ENCODE assay signal across 21 mouse cellular contexts in the genomic region with DNA sequence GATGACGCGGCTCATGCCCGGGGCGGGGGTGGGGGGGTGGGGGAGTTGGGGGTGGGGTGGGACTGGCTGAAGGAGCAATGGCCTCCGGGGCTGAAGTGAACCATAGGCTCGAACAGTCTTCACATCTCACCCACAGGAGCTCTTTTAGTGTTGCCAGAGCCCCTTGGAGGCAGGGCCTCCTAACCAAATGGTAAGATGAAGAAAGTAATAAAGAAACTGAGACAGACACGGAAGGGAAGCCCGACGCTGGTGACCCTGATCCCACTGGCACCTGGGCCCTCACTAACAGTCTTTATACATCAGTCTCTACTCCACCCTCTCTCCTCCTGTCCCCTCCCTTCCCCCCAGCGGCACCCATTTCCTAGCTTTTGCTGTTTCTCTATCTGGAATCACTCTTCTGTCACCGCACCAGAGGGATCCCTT. TPM values are rescaled to one million over a fixed set of nuclear protein-coding genes. Genes with fewer than 3 reads are reported as not detected.
DNase-seq lines count a peak whose midpoint lies in the region; ATAC-seq and TF ChIP-seq lines count a peak whose summit lies in the region.
"Had no signal": no experiment of that assay in that cellular context is flagged by ENCODE, and none has a peak within 500 bp of the region (broad histone marks: within the 10 kb centered on the region; RNA-seq: fewer than 3 reads in every experiment).

No protein-coding gene starts in this region.

- peaks cover 2% of the 10 kb centered on the region; the same call in 1 of the 2 replicates for H3K4me1 ChIP-seq in liver, embryonic 15.5 days (replicated peaks)
- H3K4me1 ChIP-seq in E14TG2a.4 (replicated peaks; ENCODE audit: low read depth, low read length), result peaks cover 85% of the 10 kb centered on the region
- peaks cover 41% of the 10 kb centered on the region for H3K4me1 ChIP-seq in hindbrain, embryonic 12.5 days

- H3K27me3 ChIP-seq in liver, embryonic 15.5 days, result no peaks in the 10 kb centered on the region
- H3K27me3 ChIP-seq in E14TG2a.4 (ENCODE audit: insufficient read depth, low read length), result 0 out of 2 replicates have a peak, but pooled peaks cover 2% of the 10 kb centered on the region
- H3K27me3 ChIP-seq in hindbrain, embryonic 12.5 days, result peaks cover 7% of the 10 kb centered on the region; the same call in 1 of the 2 replicates
- H3K27me3 ChIP-seq: embryonic facial prominence, embryonic 15.5 days; forebrain, embryonic 15.5 days; neural tube, embryonic 15.5 days had no signal

- H3K36me3 ChIP-seq in liver, embryonic 15.5 days (replicated peaks), result no peaks in the 10 kb centered on the region
- H3K36me3 ChIP-seq in E14TG2a.4 (ENCODE audit: insufficient read depth, low read length), result no peaks in the 10 kb centered on the region
- H3K36me3 ChIP-seq in macrophage (ENCODE audit: inconsistent target), result no peaks in the 10 kb centered on the region
- no peaks in the 10 kb centered on the region for H3K36me3 ChIP-seq in hindbrain, embryonic 12.5 days
- H3K36me3 ChIP-seq: embryonic facial prominence, embryonic 15.5 days; forebrain, embryonic 15.5 days; hindbrain, embryonic 10.5 days; midbrain, embryonic 12.5 days; neural tube, embryonic 15.5 days had no signal

- H3K4me3 ChIP-seq in liver, embryonic 15.5 days (replicated peaks), result no peak overlapping the region
- H3K4me3 ChIP-seq in E14TG2a.4 (replicated peaks; ENCODE audit: low read length) (0 out of 2 replicates have a peak overlapping the region, but pooled peaks have one; percentile 20), macrophage (ENCODE audit: inconsistent target) (no peak overlapping the region)
- no peak overlapping the region for H3K4me3 ChIP-seq in hindbrain, embryonic 12.5 days
- H3K4me3 ChIP-seq: embryonic facial prominence, embryonic 15.5 days; forebrain, embryonic 15.5 days; hindbrain, embryonic 10.5 days; midbrain, embryonic 12.5 days; neural tube, embryonic 15.5 days had no signal

- no peak overlapping the region for H3K27ac ChIP-seq in liver, embryonic 15.5 days (replicated peaks)
- peak overlapping the region; percentile 48 for H3K27ac ChIP-seq in macrophage
- no peak overlapping the region for H3K27ac ChIP-seq in hindbrain, embryonic 12.5 days
- H3K27ac ChIP-seq: embryonic facial prominence, embryonic 15.5 days; forebrain, embryonic 15.5 days; hindbrain, embryonic 10.5 days; midbrain, embryonic 12.5 days; neural tube, embryonic 15.5 days had no signal

- no peak overlapping the region for H3K9ac ChIP-seq in liver, embryonic 15.5 days
- no peak overlapping the region for H3K9ac ChIP-seq in hindbrain, embryonic 12.5 days
- H3K9ac ChIP-seq: embryonic facial prominence, embryonic 15.5 days; forebrain, embryonic 15.5 days; lung, embryonic 14.5 days; midbrain, embryonic 12.5 days; neural tube, embryonic 15.5 days had no signal

- H3K4me2 ChIP-seq in liver, embryonic 15.5 days, result peak overlapping the region; percentile 13; the same call in 1 of the 2 replicates
- H3K4me2 ChIP-seq in hindbrain, embryonic 12.5 days (replicated peaks), result no peak overlapping the region
- H3K4me2 ChIP-seq: embryonic facial prominence, embryonic 15.5 days; forebrain, embryonic 15.5 days; heart, embryonic 11.5 days; lung, embryonic 14.5 days; midbrain, embryonic 12.5 days; neural tube, embryonic 15.5 days had no signal

- no peaks in the 10 kb centered on the region for H3K79me2 ChIP-seq in macrophage (ENCODE audit: inconsistent target)

- no peak for DNase-seq in liver
- DNase-seq in gastrocnemius, adult 18-20 months (ENCODE audit: low spot score), result no peak
- DNase-seq: cerebellum, adult 11 months; cerebellum, adult 9-11 months; gastrocnemius, postnatal 10 days; layer of hippocampus, adult 9-11 months; lung, embryonic 14.5 days had no signal

- no peak for ATAC-seq in liver, embryonic 15.5 days (ENCODE audit: insufficient read depth)
- ATAC-seq in CD4-positive, CD25-positive, alpha-beta regulatory T cell, adult 4 months, result peak; percentile 19
- ATAC-seq in megakaryocyte progenitor cell, adult 5-6 weeks (replicated peaks; ENCODE audit: poor library complexity), result no peak
- ATAC-seq in hindbrain, embryonic 12.5 days (ENCODE audit: low FRiP score), result no peak
- ATAC-seq: forebrain, embryonic 15.5 days had no signal

- no peak for TF ChIP-seq CTCF in E14TG2a.4 (conservative IDR thresholded peaks at IDR 0.05; ENCODE audit: low read length)

- WGBS in liver, embryonic 15.5 days (ENCODE audit: insufficient replicate concordance), result 20% methylated on average over 11 of the region's 11 CpGs
- 20% methylated on average over 11 of the region's 11 CpGs for WGBS in macrophage (ENCODE audit: missing documents)
- 83% methylated on average over 11 of the region's 11 CpGs for WGBS in hindbrain, embryonic 12.5 days

- H3K9me3 ChIP-seq in liver, embryonic 15.5 days (replicated peaks), result no peaks in the 10 kb centered on the region
- H3K9me3 ChIP-seq in E14TG2a.4 (ENCODE audit: low read length), result no peaks in the 10 kb centered on the region
- H3K9me3 ChIP-seq in hindbrain, embryonic 12.5 days (replicated peaks), result no peaks in the 10 kb centered on the region
- H3K9me3 ChIP-seq: embryonic facial prominence, embryonic 15.5 days; forebrain, embryonic 15.5 days; hindbrain, embryonic 10.5 days; midbrain, embryonic 12.5 days; neural tube, embryonic 15.5 days had no signal

RNA-seq across cellular contexts. Expression of a gene that starts 48.2 kb away (rescaled TPM):
- polyA plus RNA-seq in liver, embryonic 15.5 days (2015; fragmentation: Nextera tagmentation; extraction: Ambion mirVana), result 0.07 TPM in 1 of 2 replicates, not detected in the other
- not detected for polyA plus RNA-seq in CD4-positive, CD25-positive, alpha-beta regulatory T cell, adult 4 months (2017; shearing (Covaris generic))
- 1 to 10 TPM in 16 of 26 experiments, under 1 TPM in 8, not detected in 2; 0.29 to 8.7 (median 1.6) TPM for total RNA-seq in macrophage (2018; cell fraction: chromatin; rRNA removed)
- 1 to 10 TPM in 10 of 26 experiments, under 1 TPM in 16; 0.04 to 4.2 (median 0.93) TPM for total RNA-seq in macrophage (2018; cell fraction: cytosol; rRNA removed)
- total RNA-seq in macrophage (2018; cell fraction: nucleus; rRNA removed), result 1 to 10 TPM in 18 of 26 experiments, under 1 TPM in 5, not detected in 3; 0.23 to 7.3 (median 2.1) TPM
- polyA plus RNA-seq in macrophage (2018), result 0.11 to 0.26 TPM (median 0.14 TPM) in 3 replicates
- total RNA-seq in megakaryocyte progenitor cell, adult 5-6 weeks (2015), result not detected in 2 replicates
- not detected in 2 replicates for total RNA-seq in megakaryocyte progenitor cell, adult 5-6 weeks (2017)
- 0.71 and 0.72 TPM in 2 replicates for polyA plus RNA-seq in hindbrain, embryonic 12.5 days (2016; fragmentation: Nextera tagmentation; extraction: Ambion mirVana)
- not detected for total RNA-seq in gastrocnemius, adult 18-20 months (2021)
- total RNA-seq: common myeloid progenitor, adult 5-6 weeks had no signal
- polyA plus RNA-seq: liver, adult 2 months had no signal
